Mouse (Mus musculus) limb, embryonic 13.5 days (tissue): ENCODE measurements at regions not wholly inside any gene's neighbourhood (a gene's known extent, or its start where the extent isn't known, plus 50 kb on each side); places are given as distances from the start of the nearest gene placed in this dataset.
A peak's percentile ranks its signal among the peaks of the same experiment; 100 is the strongest.
"Not testable (repeated sequence)": the region's sequence is repeated elsewhere in the genome, so short reads cannot be mapped to it uniquely, and the experiment has no call there.

Experiments used
- ATAC-seq: fragments of 200-750 bp; cut with Nextera tagmentation; 2 replicates; pipeline ENCODE4 v1.8.0; 2017; ENCODE audit warnings: low read depth, moderate number of reproducible peaks, moderate TSS enrichment; ENCODE audit not compliant: low FRiP score
- H3K27ac ChIP-seq: fragments of 300-500 bp; sonication (generic); 2 replicates; pipeline ENCODE4 v1.5.1; 2015; ENCODE audit warnings: inconsistent platforms, mild to moderate bottlenecking, moderate library complexity
- H3K27me3 ChIP-seq: fragments of 300-500 bp; sonication (generic); 2 replicates; pipeline ENCODE4 v1.6.1; 2015; ENCODE audit warnings: mild to moderate bottlenecking, inconsistent platforms
- H3K36me3 ChIP-seq: fragments of 300-500 bp; sonication (generic); 2 replicates; pipeline ENCODE4 v1.6.1; 2015; ENCODE audit warnings: inconsistent platforms, mild to moderate bottlenecking, moderate library complexity
- H3K4me1 ChIP-seq: fragments of 300-500 bp; sonication (generic); 2 replicates; pipeline ENCODE4 v1.6.1; 2015; ENCODE audit warnings: inconsistent platforms
- H3K4me2 ChIP-seq: fragments of 300-500 bp; sonication (generic); replicated peaks from 2 replicates; pipeline ENCODE4 v1.6.1; 2015; ENCODE audit warnings: inconsistent platforms, mild to moderate bottlenecking, moderate library complexity
- H3K4me3 ChIP-seq: fragments of 300-500 bp; sonication (generic); 2 replicates; pipeline ENCODE4 v1.5.1; 2015; ENCODE audit warnings: moderate library complexity, mild to moderate bottlenecking, inconsistent platforms
- H3K9ac ChIP-seq: fragments of 300-500 bp; sonication (generic); 2 replicates; pipeline ENCODE4 v1.6.1; 2015; ENCODE audit warnings: mild to moderate bottlenecking, inconsistent platforms
- H3K9me3 ChIP-seq: fragments of 300-500 bp; sonication (generic); 2 replicates; pipeline ENCODE4 v1.6.1; 2016; ENCODE audit warnings: inconsistent platforms
- WGBS: fragments of 180-500 bp; shearing (Covaris S2); methylation state at CpG from one replicate; pipeline ENCODE4 v1.1.7; 2015; 5-methylcytosine and 5-hydroxymethylcytosine counted together

- H3K27me3 ChIP-seq, H3K9me3 ChIP-seq, H3K4me3 ChIP-seq, H3K27ac ChIP-seq, H3K36me3 ChIP-seq, H3K4me2 ChIP-seq, H3K9ac ChIP-seq, H3K4me1 ChIP-seq: not testable (repeated sequence)
- no CpG with 5 or more reads among the region's 8 CpGs for WGBS
- ATAC-seq: peak; percentile 57; the same call in 1 of the 2 replicates
These were observed 54.3 kb upstream of the Dynlt1c start for GRCm38 (mm10) chr17:6547064-6547760.

GRCm38 (mm10) chr17:6547937-6548336 is 53.5 kb upstream of the Dynlt1c start:
- not testable (repeated sequence) for H3K36me3 ChIP-seq, H3K4me3 ChIP-seq, ATAC-seq, H3K27me3 ChIP-seq, H3K9ac ChIP-seq, H3K4me2 ChIP-seq, H3K9me3 ChIP-seq, H3K27ac ChIP-seq, H3K4me1 ChIP-seq
- WGBS: no CpG with 5 or more reads among the region's 6 CpGs
